Comparison of ENCODE assay signal across 9 mouse cellular contexts in genomic region chr7:144837891-144838488, GRCm38 (mm10). TPM values are rescaled to one million over a fixed set of nuclear protein-coding genes. Genes with fewer than 3 reads are reported as not detected.
A peak's percentile ranks its signal among the peaks of the same experiment; 100 is the strongest.
DNase-seq lines count a peak whose midpoint lies in the region; ATAC-seq and TF ChIP-seq lines count a peak whose summit lies in the region.
"Had no signal": no experiment of that assay in that cellular context is flagged by ENCODE, and none has a peak within 500 bp of the region (broad histone marks: within the 10 kb centered on the region; RNA-seq: fewer than 3 reads in every experiment).

Gene Fgf3 (plus strand): TSS chr7:144838083.

- H3K4me2 ChIP-seq in forebrain, postnatal 0 days (ENCODE audit: low read depth), result peak within 1 kb of the TSS; percentile 61

- DNase-seq in heart, embryonic 10.5 days (ENCODE audit: low spot score), result no peak
- no peak for DNase-seq in heart, adult 9 months (ENCODE audit: low spot score in 2 of 2)
- no peak for DNase-seq in forebrain, postnatal 0 days
- peak; percentile 31 for DNase-seq in midbrain, embryonic 10.5 days (ENCODE audit: low spot score)
- no peak for DNase-seq in urinary bladder, postnatal 10 days (ENCODE audit: low spot score)
- DNase-seq in cerebellum, postnatal 10 days, result no peak

- peak within 1 kb of the TSS; percentile 62 for H3K9ac ChIP-seq in ES-Bruce4 (ENCODE audit: low read depth, poor library complexity, severe bottlenecking)
- H3K9ac ChIP-seq in forebrain, postnatal 0 days, result peak within 1 kb of the TSS; percentile 46; the same call in 1 of the 2 replicates

- H3K27me3 ChIP-seq in heart, embryonic 10.5 days (ENCODE audit: insufficient read depth, poor library complexity, severe bottlenecking), result peaks cover 98% of the 10 kb centered on the region
- H3K27me3 ChIP-seq in ES-Bruce4 (ENCODE audit: control insufficient read depth, insufficient read depth, low read length, poor library complexity, severe bottlenecking), result peaks cover 11% of the 10 kb centered on the region
- peaks cover 46% of the 10 kb centered on the region for H3K27me3 ChIP-seq in forebrain, postnatal 0 days (ENCODE audit: insufficient read depth, low read length)
- H3K27me3 ChIP-seq in midbrain, embryonic 10.5 days (ENCODE audit: low read depth, poor library complexity, severe bottlenecking), result peaks cover 97% of the 10 kb centered on the region

- H3K27ac ChIP-seq in heart, embryonic 10.5 days, result no peak within 1 kb of the TSS
- H3K27ac ChIP-seq in ES-Bruce4 (ENCODE audit: insufficient read depth, low read length), result no peak within 1 kb of the TSS
- no peak within 1 kb of the TSS for H3K27ac ChIP-seq in forebrain, postnatal 0 days (ENCODE audit: low read depth, low read length)
- peak within 1 kb of the TSS; percentile 67 for H3K27ac ChIP-seq in midbrain, embryonic 10.5 days (replicated peaks)

- peaks cover 22% of the 10 kb centered on the region for H3K4me1 ChIP-seq in heart, embryonic 10.5 days
- H3K4me1 ChIP-seq in ES-Bruce4 (ENCODE audit: control insufficient read depth, insufficient read depth, low read length), result no peaks in the 10 kb centered on the region
- no peaks in the 10 kb centered on the region for H3K4me1 ChIP-seq in forebrain, postnatal 0 days (ENCODE audit: insufficient read depth)
- peaks cover 27% of the 10 kb centered on the region for H3K4me1 ChIP-seq in midbrain, embryonic 10.5 days

- H3K4me3 ChIP-seq in heart, embryonic 10.5 days, result peak within 1 kb of the TSS; percentile 56
- H3K4me3 ChIP-seq in ES-Bruce4 (ENCODE audit: low read depth, low read length), result peak within 1 kb of the TSS; percentile 51
- H3K4me3 ChIP-seq in forebrain, postnatal 0 days (ENCODE audit: low read depth, low read length), result peak within 1 kb of the TSS; percentile 43
- peak within 1 kb of the TSS; percentile 57 for H3K4me3 ChIP-seq in midbrain, embryonic 10.5 days
- H3K4me3 ChIP-seq: myocyte had no signal

- 2% methylated on average over 43 of the region's 43 CpGs for WGBS in heart, embryonic 10.5 days
- 1% methylated on average over 43 of the region's 43 CpGs for WGBS in forebrain, postnatal 0 days
- WGBS in midbrain, embryonic 10.5 days, result 2% methylated on average over 43 of the region's 43 CpGs

- no peaks in the 10 kb centered on the region for H3K36me3 ChIP-seq in heart, embryonic 10.5 days
- no peaks in the 10 kb centered on the region for H3K36me3 ChIP-seq in ES-Bruce4 (ENCODE audit: control insufficient read depth, insufficient read depth, low read length, poor library complexity, severe bottlenecking)
- no peaks in the 10 kb centered on the region for H3K36me3 ChIP-seq in forebrain, postnatal 0 days (ENCODE audit: insufficient read depth)
- no peaks in the 10 kb centered on the region for H3K36me3 ChIP-seq in midbrain, embryonic 10.5 days

- H3K9me3 ChIP-seq in heart, embryonic 10.5 days, result no peaks in the 10 kb centered on the region
- no peaks in the 10 kb centered on the region for H3K9me3 ChIP-seq in ES-Bruce4 (replicated peaks; ENCODE audit: control insufficient read depth, insufficient read depth, low read length, poor library complexity, severe bottlenecking)
- no peaks in the 10 kb centered on the region for H3K9me3 ChIP-seq in forebrain, postnatal 0 days (ENCODE audit: low read length)
- no peaks in the 10 kb centered on the region for H3K9me3 ChIP-seq in midbrain, embryonic 10.5 days (replicated peaks)

- peak; percentile 64 for ATAC-seq in forebrain, postnatal 0 days
- no peak for ATAC-seq in inflammation-experienced regulatory T-cells, adult 6 months

- TF ChIP-seq POLR2A in ES-Bruce4 (IDR thresholded peaks at IDR 0.05; ENCODE audit: insufficient read depth, low read length), result no peak

- no peak for TF ChIP-seq CTCF in ES-Bruce4 (IDR thresholded peaks at IDR 0.05; ENCODE audit: low read depth, low read length)
- TF ChIP-seq CTCF in forebrain, postnatal 0 days (IDR thresholded peaks at IDR 0.05; ENCODE audit: low read depth), result no peak

- TF ChIP-seq EP300 in ES-Bruce4 (IDR thresholded peaks at IDR 0.05; ENCODE audit: insufficient read depth, low read depth, low read length), result no peak

RNA-seq across cellular contexts. Expression of gene Fgf3, which starts in this region (rescaled TPM):
- polyA plus RNA-seq in heart, embryonic 10.5 days (2016; fragmentation: Nextera tagmentation; extraction: Ambion mirVana), result 0.07 and 0.88 TPM in 2 replicates
- 0.43 and 0.78 TPM in 2 replicates for polyA plus RNA-seq in ES-Bruce4 (2011; ENCODE audit: insufficient read depth, insufficient read length, low read depth, missing spikeins)
- total RNA-seq in forebrain, postnatal 0 days (2014; rRNA removed), result 1.8 and 6.1 TPM in 2 replicates
- 1.5 and 1.9 TPM in 2 replicates for polyA plus RNA-seq in forebrain, postnatal 0 days (2015; fragmentation: Nextera tagmentation; extraction: Ambion mirVana)
- 2.9 TPM in 2 replicates for polyA plus RNA-seq in midbrain, embryonic 10.5 days (2016; fragmentation: Nextera tagmentation; extraction: Ambion mirVana)
- polyA plus RNA-seq in inflammation-experienced regulatory T-cells, adult 6 months (2017; shearing (Covaris generic)), result not detected
- polyA plus RNA-seq: myocyte had no signal
